Mouse (Mus musculus): ENCODE measurements around the gene Dock1.

Dock1 gene

DNA sequence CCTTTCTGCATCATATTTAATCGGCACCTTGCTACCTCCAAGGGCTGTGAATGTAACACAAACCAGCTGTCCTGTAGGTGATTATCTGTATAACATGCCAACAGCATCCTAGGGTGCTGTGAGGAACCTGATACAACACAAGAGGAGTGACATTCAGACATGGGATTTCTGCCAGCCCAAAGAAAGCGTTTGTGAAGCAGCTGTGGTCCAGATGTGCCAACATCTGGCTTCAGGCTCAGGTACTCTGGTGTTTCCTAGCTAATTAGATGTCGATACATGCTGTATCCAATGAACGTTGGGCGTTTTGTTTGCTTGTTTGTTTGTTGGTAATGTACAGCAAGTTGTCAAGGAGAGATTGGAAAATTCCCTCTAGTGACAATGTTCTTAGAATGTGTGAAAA lies 487.1 kb downstream of the Dock1 start:
- DNase-seq (ENCODE audit: low spot score in 2 of 2), result no peak

GRCm38 (mm10) chr7:135158381-135158780 lies 487.9 kb downstream of the Dock1 start:
- no peak for DNase-seq (ENCODE audit: low spot score in 2 of 2)

- no peak for DNase-seq (ENCODE audit: low spot score in 2 of 2)
Observed at GRCm38 (mm10) chr7:135159606-135160005, 489.2 kb downstream of the Dock1 start.

DNA sequence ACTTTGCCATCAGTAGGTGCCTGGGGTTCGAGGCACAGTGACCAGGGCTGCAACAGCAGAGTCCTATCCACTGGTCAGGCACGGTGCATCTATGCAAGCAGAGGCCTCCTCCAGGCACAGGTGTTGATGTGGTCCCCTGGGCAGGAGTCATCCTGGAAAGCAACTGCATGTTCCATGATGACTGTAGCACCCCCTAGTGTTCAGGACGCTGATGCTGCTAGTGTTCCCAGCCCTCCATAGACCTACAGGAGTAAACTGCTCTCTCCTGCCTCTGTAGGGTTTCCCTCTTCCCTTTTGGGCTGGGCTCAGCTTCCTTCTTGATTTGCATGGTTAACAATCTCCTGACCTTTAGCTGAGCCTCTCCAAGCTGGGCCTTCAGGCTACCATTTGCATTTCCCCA lies 494.7 kb downstream of the Dock1 start:
- DNase-seq (ENCODE audit: low spot score in 2 of 2), result peak in 1 of 2 experiments; percentile 40

GRCm38 (mm10) chr7:135169936-135170335 lies 499.5 kb downstream of the Dock1 start:
- no peak for DNase-seq (ENCODE audit: low spot score in 2 of 2)

DNA sequence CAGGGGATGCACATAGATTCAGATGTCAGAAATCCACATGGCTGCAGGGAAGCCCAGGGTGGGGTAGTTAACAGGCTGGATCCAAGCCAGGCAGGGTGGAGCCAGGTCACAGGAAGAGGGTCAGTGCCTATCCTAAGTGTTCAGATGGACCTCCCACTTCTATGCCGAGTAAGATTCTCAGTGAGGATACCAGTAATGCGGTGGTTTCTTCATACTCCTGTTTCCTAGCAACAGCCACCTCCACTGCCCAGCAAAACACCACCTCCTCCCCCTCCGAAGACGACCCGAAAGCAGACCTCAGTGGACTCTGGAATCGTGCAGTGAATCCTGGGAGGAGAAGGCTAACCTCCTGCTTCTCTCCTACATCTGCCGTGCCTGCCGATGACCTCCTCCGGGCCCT lies 501.8 kb downstream of the Dock1 start:
- DNase-seq (ENCODE audit: low spot score in 2 of 2), result peak in 1 of 2 experiments; percentile 14

DNA sequence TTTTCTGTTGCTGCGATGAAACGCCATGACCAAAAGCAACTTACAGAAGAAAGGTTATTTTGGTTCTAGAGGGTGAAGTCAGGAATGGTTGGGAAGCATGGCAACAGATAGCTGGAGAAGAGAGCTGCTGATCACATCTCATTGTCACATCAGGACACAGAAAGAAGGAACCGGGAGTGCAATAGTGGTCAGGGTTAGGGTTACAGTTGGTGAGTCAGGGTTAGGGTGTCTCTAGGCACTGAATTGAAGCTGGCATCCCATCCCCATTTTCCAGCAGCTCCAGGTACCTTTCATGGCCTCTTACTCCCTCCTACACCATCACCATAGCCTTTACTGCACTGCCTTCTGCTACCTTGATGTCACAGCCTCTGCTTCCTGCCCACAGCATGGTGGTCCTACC lies 523.7 kb downstream of the Dock1 start:
- no peak for DNase-seq (ENCODE audit: low spot score in 2 of 2)

- DNase-seq (ENCODE audit: low spot score in 2 of 2), result no peak
Observed at GRCm38 (mm10) chr7:135195631-135196030, 525.2 kb downstream of the Dock1 start.

GRCm38 (mm10) chr7:135196828-135197227 lies 526.4 kb downstream of the Dock1 start:
- DNase-seq (ENCODE audit: low spot score in 2 of 2), result no peak

DNA sequence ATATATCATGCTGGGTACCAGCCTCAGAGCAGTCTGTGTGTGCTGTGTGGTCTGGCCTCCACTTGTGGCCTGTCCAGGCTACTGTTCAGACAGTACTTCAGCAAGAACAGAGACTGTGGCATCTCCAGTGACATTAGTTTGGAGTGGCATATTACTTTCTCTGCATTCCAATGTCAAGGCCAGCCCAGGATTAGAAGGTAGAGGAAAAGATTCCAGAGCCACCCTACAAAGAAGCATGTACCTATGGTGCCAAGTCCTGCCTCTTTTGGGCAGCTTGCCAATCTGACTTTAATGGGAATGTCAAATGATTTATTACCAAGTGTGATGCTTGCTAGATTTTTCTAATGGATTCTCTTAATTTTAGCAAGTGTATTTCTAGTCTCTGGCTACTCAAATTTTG lies 533.5 kb downstream of the Dock1 start:
- DNase-seq (ENCODE audit: low spot score in 2 of 2), result no peak

- no peak for DNase-seq (ENCODE audit: low spot score in 2 of 2)
Observed at GRCm38 (mm10) chr7:135205111-135205510, 534.7 kb downstream of the Dock1 start.

DNA sequence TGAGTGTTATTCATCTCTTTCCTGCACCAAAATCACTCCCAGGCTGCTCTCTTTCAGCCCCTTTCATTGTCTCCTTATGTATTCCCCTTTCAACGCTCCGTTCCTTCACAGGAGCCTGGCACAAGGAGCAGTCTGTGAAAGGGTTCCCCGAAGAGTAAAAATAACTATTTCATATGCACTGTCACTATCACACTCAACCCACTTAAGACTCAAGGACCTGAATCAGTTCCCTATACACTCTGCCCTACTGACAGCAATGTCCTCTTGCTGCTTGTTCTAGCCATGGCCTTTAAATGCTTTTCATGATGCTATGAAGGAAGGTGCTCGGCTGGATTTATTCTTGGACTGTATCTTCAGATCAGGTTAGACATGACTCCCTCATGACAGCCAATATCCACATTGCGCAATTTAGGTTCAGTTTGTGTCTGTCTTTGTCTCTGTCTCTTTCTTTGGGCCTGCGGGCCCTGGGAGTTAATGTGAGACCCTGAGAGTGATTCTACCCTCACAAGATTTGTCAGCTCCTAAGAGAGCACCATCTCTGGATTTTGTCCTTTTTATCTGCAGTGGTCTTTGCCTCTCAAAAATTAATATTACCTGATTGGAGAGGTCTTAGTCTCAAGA lies 538.6 kb downstream of the Dock1 start:
- no peak for DNase-seq (ENCODE audit: low spot score in 2 of 2)

GRCm38 (mm10) chr7:135210296-135210695 lies 539.8 kb downstream of the Dock1 start:
- DNase-seq (ENCODE audit: low spot score in 2 of 2), result no peak

DNA sequence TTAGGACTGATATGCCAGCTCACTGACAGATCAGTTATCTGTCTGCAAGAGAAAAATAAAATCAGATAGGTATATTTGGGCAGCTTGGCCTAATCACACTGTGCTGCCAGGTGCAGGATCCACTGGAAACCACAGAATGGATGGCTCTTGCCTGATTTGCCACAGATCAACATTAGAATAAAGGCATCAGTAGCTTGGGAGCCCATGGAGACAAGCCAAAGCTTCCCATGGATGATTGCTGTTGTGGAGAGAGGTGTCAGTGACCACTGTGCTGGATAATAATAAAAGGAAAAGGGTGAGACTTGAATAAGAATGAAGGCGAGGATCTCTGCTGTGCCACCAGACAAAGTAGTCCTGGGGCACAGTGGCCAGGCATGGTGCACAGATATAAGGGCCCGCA lies 540.4 kb downstream of the Dock1 start:
- DNase-seq (ENCODE audit: low spot score in 2 of 2), result no peak

- no peak for DNase-seq (ENCODE audit: low spot score in 2 of 2)
Observed at GRCm38 (mm10) chr7:135212505-135212904, 542.1 kb downstream of the Dock1 start.

GRCm38 (mm10) chr7:135221475-135221874 lies 551.0 kb downstream of the Dock1 start:
- DNase-seq (ENCODE audit: low spot score in 2 of 2), result no peak
